Mouse (Mus musculus) MEL (cell line): ENCODE data around the gene Abca13. TPM values are rescaled to one million over a fixed set of nuclear protein-coding genes. Genes with fewer than 3 reads are reported as not detected.

Experiments used
- DNase-seq: peaks from one replicate; pipeline ENCODE4 v3.0.0; 2011; ENCODE audit warnings: low read depth, low spot score
- H3K27ac ChIP-seq: 2 replicates; pipeline ENCODE4 v1.5.1; 2012; ENCODE audit warnings: low read depth, mild to moderate bottlenecking, control low read depth, low read length, moderate library complexity; ENCODE audit not compliant: control insufficient read depth
- H3K27me3 ChIP-seq, 2 experiments: fragments of 150-350 bp in 1 of 2; sonication (generic) in 1 of 2; 2 replicates each; pipeline ENCODE4 v1.6.1; 2012; ENCODE audit warnings: low read length in 2 of 2, mild to moderate bottlenecking in 2 of 2, improper control_type of control experiment in 1 of 2, moderate library complexity in 1 of 2; ENCODE audit not compliant: insufficient read depth in 2 of 2, control insufficient read depth in 1 of 2
- H3K36me3 ChIP-seq, 2 experiments: 2 replicates each; pipeline ENCODE4 v1.6.1; 2012 to 2014; ENCODE audit warnings: low read length in 2 of 2, improper control_type of control experiment in 1 of 2, inconsistent platforms in 1 of 2, mild to moderate bottlenecking in 1 of 2; ENCODE audit not compliant: insufficient read depth in 2 of 2, control insufficient read depth in 1 of 2
- H3K4me1 ChIP-seq, 2 experiments: fragments of 150-350 bp in 1 of 2; sonication (generic) in 1 of 2; 2 replicates each; pipeline ENCODE4 v1.6.1; 2012; ENCODE audit warnings: low read length in 2 of 2, improper control_type of control experiment in 1 of 2, mild to moderate bottlenecking in 1 of 2; ENCODE audit not compliant: insufficient read depth in 2 of 2, control insufficient read depth in 1 of 2
- H3K4me3 ChIP-seq, 2 experiments: fragments of 150-350 bp in 1 of 2; sonication (generic) in 1 of 2; 2 replicates each; pipeline ENCODE4 v1.5.1; 2012; ENCODE audit warnings: low read depth in 2 of 2, low read length in 2 of 2, mild to moderate bottlenecking in 2 of 2, moderate library complexity in 2 of 2, control low read depth in 1 of 2, improper control_type of control experiment in 1 of 2; ENCODE audit not compliant: control insufficient read depth in 1 of 2, insufficient read depth in 1 of 2
- H3K79me2 ChIP-seq: 2 replicates; pipeline ENCODE4 v1.6.1; 2012; ENCODE audit warnings: mild to moderate bottlenecking, low read length, moderate library complexity; ENCODE audit not compliant: control insufficient read depth, poor library complexity, insufficient read depth
- H3K9ac ChIP-seq: 2 replicates; pipeline ENCODE4 v1.6.1; 2012; ENCODE audit warnings: low read depth, mild to moderate bottlenecking, control low read depth, low read length, moderate library complexity; ENCODE audit not compliant: control insufficient read depth, poor library complexity, severe bottlenecking
- H3K9me3 ChIP-seq: fragments of 150-350 bp; sonication (generic); replicated peaks from 2 replicates; pipeline ENCODE4 v1.6.1; 2012; ENCODE audit warnings: mild to moderate bottlenecking, low read length, improper control_type of control experiment, moderate library complexity; ENCODE audit not compliant: insufficient read depth
- BHLHE40 ChIP-seq: IDR thresholded peaks from 2 replicates; pipeline ENCODE4 v1.6.1; 2012; ENCODE audit warnings: low read depth, mild to moderate bottlenecking, inconsistent platforms, low read length, improper control_type of control experiment, borderline replicate concordance
- CHD1 ChIP-seq: IDR thresholded peaks from 2 replicates; pipeline ENCODE4 v1.6.1; 2012; ENCODE audit warnings: low read depth, mild to moderate bottlenecking, inconsistent platforms, low read length, improper control_type of control experiment
- CHD2 ChIP-seq: IDR thresholded peaks from 2 replicates; pipeline ENCODE4 v1.6.1; 2011; ENCODE audit warnings: low read length, improper control_type of control experiment
- E2F4 ChIP-seq: IDR thresholded peaks from 2 replicates; pipeline ENCODE4 v1.6.1; 2011; ENCODE audit warnings: low read depth, low read length, improper control_type of control experiment, borderline replicate concordance
- ELF1 ChIP-seq: IDR thresholded peaks from 2 replicates; pipeline ENCODE4 v1.6.1; 2014; ENCODE audit warnings: low read depth, mild to moderate bottlenecking, inconsistent platforms, low read length, improper control_type of control experiment, moderate library complexity
- EP300 ChIP-seq, 2 experiments: IDR thresholded peaks; 2 replicates each; pipeline ENCODE4 v1.6.1; 2011; ENCODE audit warnings: improper control_type of control experiment in 2 of 2, low read length in 2 of 2, low read depth in 1 of 2, mild to moderate bottlenecking in 1 of 2
- ETS1 ChIP-seq: IDR thresholded peaks from 2 replicates; pipeline ENCODE4 v1.6.1; 2012; ENCODE audit warnings: low read depth, mild to moderate bottlenecking, inconsistent platforms, low read length, improper control_type of control experiment, moderate library complexity
- HCFC1 ChIP-seq: IDR thresholded peaks from 2 replicates; pipeline ENCODE4 v1.6.1; 2012; ENCODE audit warnings: low read depth, mild to moderate bottlenecking, inconsistent platforms, low read length, improper control_type of control experiment, moderate library complexity
- JUND ChIP-seq: IDR thresholded peaks from 2 replicates; pipeline ENCODE4 v1.6.1; 2011; ENCODE audit warnings: low read depth, mild to moderate bottlenecking, improper control_type of control experiment, low read length
- KAT2A ChIP-seq: conservative IDR thresholded peaks from 2 replicates; pipeline ENCODE4 v1.6.1; 2012; ENCODE audit warnings: low read depth, low read length, improper control_type of control experiment, inconsistent platforms
- MAX ChIP-seq: IDR thresholded peaks from 2 replicates; pipeline ENCODE4 v1.6.1; 2011; ENCODE audit warnings: low read length, improper control_type of control experiment
- MEF2A ChIP-seq: IDR thresholded peaks from 2 replicates; pipeline ENCODE4 v1.6.1; 2014; ENCODE audit warnings: low read depth, mild to moderate bottlenecking, inconsistent platforms, low read length, improper control_type of control experiment; ENCODE audit not compliant: poor library complexity, insufficient replicate concordance, severe bottlenecking; ENCODE audit errors: extremely low read depth
- MXI1 ChIP-seq: IDR thresholded peaks from 2 replicates; pipeline ENCODE4 v1.6.1; 2011; ENCODE audit warnings: mild to moderate bottlenecking, low read depth, low read length, improper control_type of control experiment
- MYB ChIP-seq: IDR thresholded peaks from 2 replicates; pipeline ENCODE4 v1.6.1; 2011; ENCODE audit warnings: mild to moderate bottlenecking, low read depth, low read length, improper control_type of control experiment
- MYC ChIP-seq: IDR thresholded peaks from 2 replicates; pipeline ENCODE4 v1.6.1; 2011; ENCODE audit warnings: low read depth, mild to moderate bottlenecking, low read length, improper control_type of control experiment, moderate library complexity
- POLR2A ChIP-seq, 2 experiments: IDR thresholded peaks; 2 replicates each; pipeline ENCODE4 v1.6.1; 2011 to 2012; ENCODE audit warnings: low read length in 2 of 2, mild to moderate bottlenecking in 2 of 2, control low read depth in 1 of 2, improper control_type of control experiment in 1 of 2, low read depth in 1 of 2, moderate library complexity in 1 of 2; ENCODE audit not compliant: control insufficient read depth in 1 of 2, insufficient read depth in 1 of 2, poor library complexity in 1 of 2
- POLR2AphosphoS2 ChIP-seq: IDR thresholded peaks from 2 replicates; pipeline ENCODE4 v1.6.1; 2011; ENCODE audit warnings: low read length, improper control_type of control experiment
- POLR2AphosphoS5 ChIP-seq: IDR thresholded peaks from 2 replicates; pipeline ENCODE4 v1.6.1; 2012; ENCODE audit warnings: low read depth, borderline replicate concordance, mild to moderate bottlenecking, inconsistent platforms, low read length, moderate library complexity, mixed read lengths
- RCOR1 ChIP-seq: IDR thresholded peaks from 2 replicates; pipeline ENCODE4 v1.6.1; 2012; ENCODE audit warnings: low read depth, mild to moderate bottlenecking, inconsistent platforms, low read length, improper control_type of control experiment
- SIN3A ChIP-seq: IDR thresholded peaks from 2 replicates; pipeline ENCODE4 v1.6.1; 2012; ENCODE audit warnings: low read length, improper control_type of control experiment, inconsistent platforms
- TBP ChIP-seq: IDR thresholded peaks from 2 replicates; pipeline ENCODE4 v1.8.0; 2011; ENCODE audit warnings: low read depth, low read length, improper control_type of control experiment
- UBTF ChIP-seq: IDR thresholded peaks from 2 replicates; pipeline ENCODE4 v1.6.1; 2012; ENCODE audit warnings: low read depth, mild to moderate bottlenecking, inconsistent platforms, low read length, improper control_type of control experiment, moderate library complexity, borderline replicate concordance; ENCODE audit not compliant: insufficient read depth
- USF1 ChIP-seq: IDR thresholded peaks from 2 replicates; pipeline ENCODE4 v1.6.1; 2014; ENCODE audit warnings: low read depth, mild to moderate bottlenecking, inconsistent platforms, low read length, improper control_type of control experiment, moderate library complexity
- USF2 ChIP-seq, 2 experiments: IDR thresholded peaks; 2 replicates each; pipeline ENCODE4 v1.6.1; 2011 to 2012; ENCODE audit warnings: improper control_type of control experiment in 2 of 2, low read length in 2 of 2, borderline replicate concordance in 1 of 2, inconsistent platforms in 1 of 2, low read depth in 1 of 2, mild to moderate bottlenecking in 1 of 2; ENCODE audit not compliant: insufficient read depth in 1 of 2
- ZC3H11A ChIP-seq: IDR thresholded peaks from 2 replicates; pipeline ENCODE4 v1.6.1; 2012; ENCODE audit warnings: low read depth, mild to moderate bottlenecking, inconsistent platforms, low read length, improper control_type of control experiment
- ZKSCAN1 ChIP-seq: IDR thresholded peaks from 2 replicates; pipeline ENCODE4 v1.6.1; 2012; ENCODE audit warnings: low read depth, mild to moderate bottlenecking, inconsistent platforms, low read length, improper control_type of control experiment, moderate library complexity
- ZNF384 ChIP-seq: IDR thresholded peaks from 2 replicates; pipeline ENCODE4 v1.6.1; 2012; ENCODE audit warnings: low read depth, mild to moderate bottlenecking, inconsistent platforms, low read length, improper control_type of control experiment
- polyA plus RNA-seq, 2 experiments: library from polyadenylated mRNA; stranded (reverse) in 1 of 2; unstranded in 1 of 2; fragments of >175 nt in 1 of 2; fragments of >200 nt in 1 of 2; gene quantifications; 2 replicates each; pipeline versions ENCODE4 v1.2.1 to v1.2.4; 2012; ENCODE audit warnings: low replicate concordance in 2 of 2, low read depth in 1 of 2; ENCODE audit not compliant: insufficient read length in 2 of 2, insufficient read depth in 1 of 2, missing spikeins in 1 of 2
- total RNA-seq: library from RNA; depleted of rRNA; stranded (reverse); fragments of 300-350 nt; gene quantifications from 2 replicates; pipeline ENCODE4 v1.2.3, GENCODE M21; 2012

Gene Abca13
- total and polyA plus RNA-seq, 3 experiments: not detected

DNA sequence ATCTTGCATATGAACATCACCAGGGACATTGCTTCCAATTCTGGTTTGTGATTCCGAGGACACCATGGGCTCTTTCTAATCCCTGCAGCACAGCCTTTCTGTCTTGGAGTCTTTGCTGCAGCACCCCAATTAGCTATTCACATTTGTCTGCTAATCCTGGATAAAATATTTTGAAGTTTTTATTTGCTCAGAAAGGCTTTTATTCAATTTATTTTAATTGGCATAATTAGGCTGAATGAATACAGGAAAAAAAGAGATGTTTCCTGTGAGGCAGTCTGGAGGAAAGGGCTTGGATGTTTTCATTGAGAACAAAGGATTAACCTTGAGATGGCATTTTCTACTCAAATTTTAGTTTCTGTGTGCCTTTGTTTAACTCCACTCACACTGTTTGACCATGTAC lies 428.2 kb downstream of the Abca13 start:
- Histone ChIP-seq H3K27me3 (no peaks in the 10 kb centered on the region), H3K9ac (no peak overlapping the region), H3K4me1 (no peaks in the 10 kb centered on the region), H3K9me3 (no peaks in the 10 kb centered on the region), H3K4me3 (no peak overlapping the region), H3K27ac (no peak overlapping the region), H3K36me3 (no peaks in the 10 kb centered on the region), H3K79me2 (no peaks in the 10 kb centered on the region)
- no peak for TF ChIP-seq ZKSCAN1
- TF ChIP-seq JUND: no peak
- no peak for TF ChIP-seq HCFC1
- no peak for TF ChIP-seq POLR2AphosphoS2
- TF ChIP-seq POLR2A (IDR thresholded peaks at IDR 0.05; ENCODE audit: control insufficient read depth in 1 of 2, insufficient read depth in 1 of 2, low read depth in 1 of 2, low read length in 2 of 2, poor library complexity in 1 of 2): no peak
- no peak for TF ChIP-seq MAX
- no peak for TF ChIP-seq USF1
- TF ChIP-seq MYC: no peak
- no peak for DNase-seq

DNA sequence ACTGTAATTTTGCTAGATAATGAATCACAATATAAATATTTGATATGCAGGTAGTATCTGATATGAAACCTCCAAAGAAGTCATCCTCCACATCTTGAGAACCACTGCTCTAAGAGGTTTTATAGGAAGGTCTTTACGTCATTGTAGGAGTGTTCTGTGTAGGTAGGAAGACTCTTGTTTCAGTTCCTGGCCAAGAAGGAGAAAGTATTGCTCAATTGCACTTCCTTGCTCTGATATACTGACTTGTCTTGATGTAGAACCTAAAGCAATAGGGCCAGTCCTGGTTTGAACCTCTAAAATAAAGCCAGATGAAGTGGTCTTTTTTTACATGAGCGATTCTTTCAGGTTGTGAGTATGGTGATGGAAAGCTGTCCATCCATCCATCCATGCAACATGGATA lies 431.1 kb downstream of the Abca13 start:
- Histone ChIP-seq H3K4me3 (no peak overlapping the region), H3K27me3 (no peaks in the 10 kb centered on the region), H3K27ac (no peak overlapping the region), H3K9ac (no peak overlapping the region), H3K36me3 (no peaks in the 10 kb centered on the region), H3K9me3 (no peaks in the 10 kb centered on the region), H3K79me2 (no peaks in the 10 kb centered on the region), H3K4me1 (no peaks in the 10 kb centered on the region)
- no peak for TF ChIP-seq USF2 (IDR thresholded peaks at IDR 0.05; ENCODE audit: borderline replicate concordance in 1 of 2, insufficient read depth in 1 of 2, low read depth in 1 of 2, low read length in 2 of 2)
- TF ChIP-seq MYC: no peak
- TF ChIP-seq MYB: no peak
- TF ChIP-seq ETS1: no peak
- TF ChIP-seq E2F4: no peak
- TF ChIP-seq TBP: no peak
- TF ChIP-seq BHLHE40: no peak
- no peak for TF ChIP-seq UBTF
- no peak for DNase-seq

DNA sequence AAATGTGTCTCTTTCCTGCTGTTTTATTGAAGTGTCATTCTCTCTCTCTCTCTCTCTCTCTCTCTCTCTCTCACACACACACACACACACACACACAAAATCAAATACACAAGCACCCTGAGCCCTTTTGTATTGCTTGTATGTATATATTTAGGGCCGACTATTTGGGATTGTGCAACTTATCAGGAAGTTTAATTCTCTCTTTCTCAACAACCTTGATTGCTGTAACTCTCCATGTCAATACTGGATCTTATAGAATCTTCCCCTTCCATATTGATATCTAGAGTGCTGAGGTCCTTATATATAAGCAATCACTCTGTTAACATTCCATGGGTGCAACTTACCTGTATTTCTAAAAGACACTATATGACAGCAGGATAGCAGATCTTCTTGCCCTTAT lies 433.0 kb downstream of the Abca13 start:
- H3K36me3 ChIP-seq: no peaks in the 10 kb centered on the region
- no peak for TF ChIP-seq KAT2A
- TF ChIP-seq CHD2: no peak
- TF ChIP-seq CHD1: no peak
- no peak for TF ChIP-seq POLR2AphosphoS2
- no peak for TF ChIP-seq E2F4
- no peak for TF ChIP-seq ELF1
- TF ChIP-seq ZNF384: no peak
- TF ChIP-seq POLR2AphosphoS5: no peak
- no peak for TF ChIP-seq MEF2A
- TF ChIP-seq RCOR1: no peak
- no peak for TF ChIP-seq MXI1
- TF ChIP-seq ZC3H11A: no peak
- no peak for TF ChIP-seq SIN3A
- TF ChIP-seq EP300 (IDR thresholded peaks at IDR 0.05; ENCODE audit: low read depth in 1 of 2, low read length in 2 of 2): no peak
- no peak for TF ChIP-seq POLR2A (IDR thresholded peaks at IDR 0.05; ENCODE audit: control insufficient read depth in 1 of 2, insufficient read depth in 1 of 2, low read depth in 1 of 2, low read length in 2 of 2, poor library complexity in 1 of 2)

More for the DNA sequence above, 433.0 kb downstream of the Abca13 start:
- H3K9me3 ChIP-seq: no peaks in the 10 kb centered on the region
- H3K9ac ChIP-seq: no peak overlapping the region
- H3K4me1 ChIP-seq: no peaks in the 10 kb centered on the region
- no peak for DNase-seq
- no peaks in the 10 kb centered on the region for H3K79me2 ChIP-seq
- no peak overlapping the region for H3K27ac ChIP-seq
- H3K4me3 ChIP-seq: no peak overlapping the region
- H3K27me3 ChIP-seq: no peaks in the 10 kb centered on the region
